Mouse (Mus musculus) C3H10T1/2 (cell line): ENCODE data around the gene Nkx6-1. TPM values are rescaled to one million over a fixed set of nuclear protein-coding genes. Genes with fewer than 3 reads are reported as not detected.

Source experiments
- polyA plus RNA-seq, 2 experiments: library from polyadenylated mRNA; unstranded; fragments of >200 nt; fragmentation: generic; extraction: Trizol; gene quantifications; one replicate each; pipeline ENCODE4 v1.2.1; 2012; ENCODE audit warnings: missing spikeins in 2 of 2

The Nkx6-1 gene
- not detected for polyA plus RNA-seq

DNA sequence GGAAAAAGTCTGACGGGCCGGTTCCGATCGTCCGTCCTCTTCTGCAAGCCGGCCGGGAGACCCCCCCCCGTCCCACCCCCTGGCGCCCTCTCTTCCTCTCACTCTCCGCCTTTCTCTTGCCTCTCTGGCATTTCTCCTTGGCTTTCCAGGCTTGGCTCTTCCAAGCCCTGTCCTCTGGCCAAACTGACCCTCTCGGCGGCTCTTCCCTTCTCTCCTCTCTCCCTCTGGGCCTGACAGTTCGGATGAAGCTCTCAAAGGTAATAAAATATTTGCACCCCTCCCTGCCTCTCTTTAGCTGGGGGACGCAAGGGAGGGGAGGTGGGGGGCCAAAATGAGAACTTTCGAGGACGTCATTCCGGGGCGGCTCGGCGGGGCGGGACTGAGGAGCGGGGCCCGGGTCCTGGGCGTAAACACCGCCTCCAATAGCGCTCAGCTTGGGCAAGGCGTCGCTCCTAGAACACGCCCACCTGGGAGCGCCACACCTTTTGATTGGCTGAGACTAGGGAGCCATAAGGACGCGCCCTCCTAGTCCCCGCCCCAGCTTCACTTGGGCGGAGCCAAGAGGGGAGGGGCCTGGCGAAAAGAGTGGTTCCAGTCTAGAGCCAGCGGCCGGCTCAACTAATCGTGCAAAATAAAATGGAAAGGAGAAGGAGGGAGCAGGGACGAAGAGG is at the start of gene Nkx6-1:
Nkx6-1 (minus strand) TSS at position 52 of the 671 bp plus-strand sequence.

Other genes with a start within 250 kb of the Nkx6-1 start
- not detected for gene Cds1, start 100.1 kb upstream of the Nkx6-1 start, polyA plus RNA-seq